Mouse (Mus musculus) embryo, embryonic 11 days (tissue): ENCODE measurements around the gene Cela3a.
"Not testable (repeated sequence)": the region's sequence is repeated elsewhere in the genome, so short reads cannot be mapped to it uniquely, and the experiment has no call there.

Experiments used
- DNase-seq: peaks from one replicate; pipeline ENCODE4 v3.0.0-alpha.2; 2015

Cela3a gene

DNA sequence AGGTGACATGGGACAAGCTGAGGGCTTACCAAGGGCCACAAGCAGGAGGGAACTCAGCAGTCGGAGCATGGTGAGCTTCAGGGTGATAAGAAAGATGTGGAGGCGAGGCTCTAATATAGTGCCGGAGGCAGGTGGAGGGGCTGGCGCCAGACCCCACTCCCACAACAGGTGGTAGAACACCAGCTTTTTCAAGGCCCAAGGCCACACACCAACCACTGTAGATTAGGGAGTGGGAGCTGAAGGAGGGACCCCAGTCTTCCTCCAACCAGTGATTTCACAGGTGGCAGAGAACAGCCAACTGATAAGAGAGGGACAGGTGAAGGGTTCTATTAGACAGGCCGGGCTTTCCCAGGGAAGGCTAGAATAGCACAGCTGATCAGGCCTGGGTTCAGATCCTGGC lies at the start of gene Cela3a:
TSS of gene Cela3a (minus strand) at position 101 of the 400 bp plus-strand sequence.
- no peak for DNase-seq

DNA sequence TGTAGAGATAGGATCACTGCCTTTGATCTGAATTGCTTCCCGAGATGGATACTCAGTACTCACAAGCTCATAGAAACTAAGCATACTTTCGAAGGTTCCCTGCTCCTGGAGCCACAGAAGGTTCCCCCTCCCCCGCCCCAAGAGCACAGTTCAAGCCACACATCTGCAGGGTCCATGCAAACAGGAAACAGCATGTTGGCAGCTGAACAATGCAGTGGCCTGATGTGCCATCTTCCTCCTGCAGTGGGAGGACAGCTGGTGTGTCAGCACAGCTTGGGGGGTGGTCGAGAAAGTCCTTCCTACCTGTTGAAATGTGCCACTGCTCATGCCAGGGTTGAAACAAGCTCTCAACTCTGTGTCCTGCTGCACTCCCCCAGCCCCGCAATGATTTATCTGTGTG lies 49.3 kb upstream of the Cela3a start:
- no peak for DNase-seq

DNA sequence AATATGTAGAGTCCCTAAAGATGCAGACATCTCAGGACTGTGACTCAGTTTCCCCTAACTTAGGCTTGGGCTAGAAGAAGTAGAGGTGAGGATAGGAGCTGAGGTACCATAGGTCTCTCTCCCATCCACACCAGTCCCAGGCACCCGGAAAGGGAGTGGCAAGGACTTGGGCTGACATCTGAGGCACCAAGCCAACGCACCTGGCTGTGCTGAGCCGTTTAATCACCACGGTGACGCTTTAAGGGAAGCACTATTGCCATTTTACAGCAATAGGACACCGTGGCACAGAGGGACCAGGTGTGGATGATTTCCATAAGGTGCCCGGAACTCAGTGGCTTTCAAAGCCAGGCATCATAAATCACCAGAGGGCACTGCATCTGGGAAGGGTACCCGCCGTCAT lies 48.7 kb upstream of the Cela3a start:
- no peak for DNase-seq

DNA sequence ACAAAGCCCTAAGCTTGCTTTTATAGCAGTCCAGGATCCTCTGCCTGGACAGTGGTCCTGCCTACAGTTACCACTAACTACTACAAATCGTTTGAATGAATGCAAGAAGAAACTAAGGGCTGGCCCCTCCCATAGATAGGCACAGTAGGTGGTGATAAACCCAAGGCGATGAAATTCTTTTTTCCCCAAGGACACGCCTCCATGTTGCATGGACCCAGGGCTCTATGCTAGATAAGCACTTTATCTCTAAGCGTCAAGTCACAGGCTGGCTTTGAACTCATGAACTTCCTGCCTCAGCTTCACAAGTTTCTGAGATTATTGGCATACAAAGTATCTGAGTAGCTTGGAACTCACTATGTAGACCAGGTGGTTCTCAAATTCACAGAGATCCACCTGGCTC lies 47.7 kb upstream of the Cela3a start:
- DNase-seq: no peak

DNA sequence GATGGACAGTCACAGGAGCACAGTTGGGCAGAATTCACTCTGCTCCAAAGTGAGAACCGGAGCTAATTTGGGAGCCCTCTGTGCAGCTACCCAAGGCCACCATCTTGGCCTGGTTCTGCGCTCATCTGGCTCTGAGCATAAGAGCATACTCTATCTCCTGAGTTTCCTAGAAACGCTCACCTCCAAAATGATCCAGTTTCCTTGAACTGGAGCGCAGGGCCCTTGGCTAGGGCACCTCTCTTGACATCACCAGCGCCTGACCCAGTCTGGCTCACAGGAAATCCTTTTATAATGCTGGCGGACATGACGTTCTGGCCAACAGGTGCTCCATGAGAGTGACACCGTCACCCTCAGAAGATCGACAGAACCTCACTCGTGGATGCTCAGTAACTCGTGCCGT lies 47.0 kb upstream of the Cela3a start:
- no peak for DNase-seq

DNA sequence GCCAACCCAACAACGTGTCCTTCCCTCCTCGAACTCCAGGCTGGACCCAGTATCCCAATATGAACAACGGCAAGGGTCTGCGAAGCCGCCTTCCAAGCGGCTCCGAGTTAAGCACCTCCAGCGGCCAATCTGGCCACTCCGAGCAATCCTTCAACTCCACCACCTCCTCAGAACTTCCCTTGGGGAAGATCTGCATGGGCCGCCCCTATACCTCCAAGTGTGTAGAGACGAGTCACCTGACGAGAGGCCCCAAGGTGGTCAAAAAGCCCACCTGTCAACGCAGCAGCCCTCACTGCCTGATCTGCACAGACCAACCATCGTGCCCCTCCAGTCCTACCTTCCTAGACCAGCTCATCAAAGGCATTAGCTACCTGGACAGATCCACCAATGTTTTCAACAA lies 45.0 kb upstream of the Cela3a start:
- no peak for DNase-seq

DNA sequence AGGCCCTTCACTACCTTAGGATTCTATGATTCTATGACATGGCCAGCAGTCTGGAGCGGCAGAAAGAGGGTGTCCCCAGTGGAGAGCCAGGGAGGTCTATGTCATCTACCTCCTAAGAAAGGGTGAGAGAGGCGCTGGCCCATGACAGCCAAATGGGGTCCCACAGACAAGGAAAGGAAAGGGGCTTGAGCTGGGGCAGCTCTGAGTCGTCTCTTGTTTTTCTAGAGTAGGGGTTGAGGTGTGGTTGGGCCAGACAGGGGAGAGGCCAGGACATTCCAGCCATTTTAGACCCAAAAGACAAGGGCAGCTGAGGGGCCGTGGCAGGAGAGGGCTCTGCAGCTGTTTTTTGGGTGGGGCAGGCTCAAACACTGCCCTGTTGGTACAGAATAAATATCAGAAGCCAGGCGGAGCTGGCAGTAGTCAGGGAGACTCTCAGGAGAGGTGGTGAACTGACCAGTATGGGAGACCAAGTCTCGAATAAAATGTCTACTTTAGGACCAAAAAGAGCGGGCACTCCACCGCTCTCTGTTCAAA lies 43.7 kb upstream of the Cela3a start, which contains the start of gene 1700013G24Rik:
TSS of gene 1700013G24Rik (plus strand) at position 51 of the 534 bp plus-strand sequence.
- no peak for DNase-seq

DNA sequence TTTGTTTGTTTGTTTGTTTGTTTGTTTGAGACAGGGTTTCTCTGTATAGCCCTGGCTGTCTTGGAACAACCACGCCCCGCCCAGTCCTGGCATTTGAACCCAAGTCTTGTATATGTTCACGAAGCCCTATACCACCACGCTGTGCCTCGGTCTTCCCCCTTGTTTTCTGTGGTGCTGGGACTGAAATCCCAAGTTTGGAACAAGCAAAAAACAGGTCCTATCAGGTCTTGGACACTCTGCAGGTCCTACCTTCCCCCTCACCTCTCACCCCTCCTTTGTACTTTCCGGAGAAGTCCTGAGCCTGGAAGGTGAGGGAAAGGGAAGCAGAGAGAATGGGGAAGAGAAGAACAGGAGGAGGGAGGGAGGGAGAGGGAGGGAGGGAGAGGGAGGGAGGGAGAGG lies 42.6 kb upstream of the Cela3a start:
- no peak for DNase-seq

DNA sequence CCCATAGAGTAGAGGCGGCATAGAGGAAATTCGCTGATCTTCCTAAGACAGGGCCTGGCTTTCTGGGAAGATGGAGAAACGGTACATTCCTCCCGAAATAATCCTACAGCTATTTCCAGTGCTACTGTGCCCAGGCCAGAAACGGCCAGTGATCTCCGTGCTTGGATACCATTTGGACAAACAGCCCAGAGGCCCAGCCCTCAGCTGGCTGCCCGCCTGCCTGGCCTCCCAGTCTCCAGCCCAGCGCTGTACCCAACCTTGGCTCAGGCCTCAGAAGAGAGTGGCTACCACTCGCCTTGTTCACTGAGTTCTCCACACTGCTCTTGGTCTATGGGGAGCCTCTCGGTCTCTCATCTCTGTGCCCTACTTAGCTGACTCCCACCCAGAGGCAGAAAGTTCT lies 40.1 kb upstream of the Cela3a start:
- no peak for DNase-seq

DNA sequence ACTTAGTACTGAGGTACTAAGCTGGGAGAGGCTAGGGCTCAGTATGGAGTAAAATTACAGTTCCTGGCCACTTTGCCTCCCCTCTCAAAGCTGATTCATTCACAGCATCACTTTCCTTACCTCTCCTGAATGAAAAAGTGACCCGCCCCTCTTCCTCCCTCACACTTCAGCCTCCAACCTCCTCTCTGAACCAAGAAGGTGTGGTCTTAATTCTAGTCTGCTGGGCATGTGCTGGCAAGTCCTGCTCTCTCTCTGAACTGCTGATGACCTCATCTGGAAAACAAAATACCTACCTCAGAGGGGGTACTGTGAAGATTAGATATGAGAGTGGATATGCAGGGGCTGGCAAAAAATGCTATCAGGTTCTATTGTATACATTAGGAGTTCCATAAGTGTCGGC lies 39.5 kb upstream of the Cela3a start:
- no peak for DNase-seq

DNA sequence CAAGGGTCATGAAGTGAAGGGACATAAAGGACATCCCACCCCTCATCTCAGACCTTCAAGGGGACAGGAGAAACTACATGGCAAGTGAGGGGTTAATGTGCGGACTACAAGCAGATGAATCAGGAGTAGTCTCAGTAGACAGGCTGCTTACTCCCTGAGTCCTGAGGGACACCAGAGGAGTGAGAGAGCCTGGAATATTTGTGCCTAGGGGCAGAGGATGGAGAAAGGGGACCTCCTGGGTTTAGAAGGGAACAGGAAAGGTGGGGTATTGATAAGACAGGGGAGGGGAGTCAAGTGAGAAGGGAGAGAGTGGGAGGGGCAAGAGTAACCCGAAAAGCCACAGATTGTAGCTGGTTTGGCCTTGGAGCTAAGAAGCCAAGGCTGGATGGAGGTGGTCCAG lies 39.0 kb upstream of the Cela3a start:
- no peak for DNase-seq

DNA sequence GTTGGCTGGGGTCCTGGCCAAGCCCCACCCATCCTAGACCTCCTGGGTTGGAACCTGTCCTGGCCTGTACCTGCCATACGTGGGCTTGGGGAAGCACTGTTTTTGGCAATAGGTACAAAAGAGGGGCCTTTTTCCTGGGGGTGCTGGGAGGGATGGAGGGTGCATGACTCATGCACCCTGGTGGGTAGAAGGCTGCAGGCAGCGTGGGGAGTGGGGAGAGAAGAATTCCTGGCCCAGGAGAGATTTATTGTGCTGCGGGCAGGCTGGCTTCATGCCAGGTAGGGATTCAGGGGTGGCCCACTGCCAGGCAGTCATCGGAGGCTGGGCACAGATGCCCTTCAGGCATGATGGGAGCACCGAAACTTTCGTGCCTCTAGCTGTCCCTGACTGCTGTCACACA lies 38.6 kb upstream of the Cela3a start:
- DNase-seq: no peak

DNA sequence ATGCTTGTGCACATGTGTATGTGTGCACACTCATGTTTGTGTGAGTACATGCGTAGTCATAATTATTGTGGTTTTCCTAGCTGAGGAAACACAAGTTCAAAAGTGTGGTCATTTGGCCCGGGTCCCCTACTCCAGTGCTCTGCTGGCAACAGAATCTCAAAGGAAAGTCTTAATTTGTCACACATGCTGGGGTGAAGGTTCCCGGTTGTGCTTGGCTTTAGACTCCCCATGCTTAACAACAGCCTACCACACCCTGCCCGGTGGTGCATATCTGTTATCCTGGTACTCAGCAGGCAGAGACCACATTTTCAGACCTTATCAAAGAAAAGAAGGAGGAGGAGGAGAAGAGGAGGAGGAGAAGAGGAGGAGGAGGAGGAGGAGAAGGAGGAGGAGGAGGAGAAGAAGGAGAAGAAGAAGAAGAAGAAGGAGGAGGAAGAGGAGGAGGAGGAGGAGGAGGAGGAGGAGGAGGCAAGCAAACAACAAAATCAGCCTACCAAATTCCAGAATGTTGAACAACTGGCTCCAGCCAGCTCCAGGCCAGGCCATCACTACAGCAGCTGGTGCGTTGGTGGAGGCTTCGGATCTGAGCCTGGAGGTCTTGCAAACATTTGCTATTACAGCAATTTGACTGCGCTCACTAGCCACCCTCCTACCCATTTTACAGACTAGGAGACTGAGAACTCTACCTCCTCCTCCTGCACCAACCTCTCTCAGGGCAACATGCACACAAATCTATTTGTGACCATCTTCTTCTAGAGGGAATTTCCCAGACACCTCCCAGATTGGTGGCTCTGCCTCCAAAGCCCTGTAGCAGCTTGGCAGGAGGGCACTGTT lies 38.0 kb upstream of the Cela3a start:
- no peak for DNase-seq

DNA sequence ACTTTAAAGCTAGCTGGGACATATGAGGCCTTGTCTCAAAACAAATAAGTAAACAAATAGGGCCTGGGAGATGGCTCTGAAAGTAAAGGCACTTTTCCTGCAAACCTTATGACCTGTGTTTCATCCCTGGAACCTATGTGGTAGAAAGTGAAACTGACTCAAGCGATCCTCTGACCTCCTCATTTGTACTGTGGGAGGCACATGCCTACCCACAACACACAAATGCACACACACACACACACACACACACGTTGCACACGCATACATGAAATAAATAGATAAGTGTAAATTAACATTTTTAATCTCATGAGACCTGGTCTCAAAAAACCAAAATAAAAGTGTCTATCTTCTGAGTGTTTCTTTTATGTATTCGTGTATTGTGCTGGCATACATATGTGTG lies 36.3 kb upstream of the Cela3a start:
- DNase-seq: no peak

DNA sequence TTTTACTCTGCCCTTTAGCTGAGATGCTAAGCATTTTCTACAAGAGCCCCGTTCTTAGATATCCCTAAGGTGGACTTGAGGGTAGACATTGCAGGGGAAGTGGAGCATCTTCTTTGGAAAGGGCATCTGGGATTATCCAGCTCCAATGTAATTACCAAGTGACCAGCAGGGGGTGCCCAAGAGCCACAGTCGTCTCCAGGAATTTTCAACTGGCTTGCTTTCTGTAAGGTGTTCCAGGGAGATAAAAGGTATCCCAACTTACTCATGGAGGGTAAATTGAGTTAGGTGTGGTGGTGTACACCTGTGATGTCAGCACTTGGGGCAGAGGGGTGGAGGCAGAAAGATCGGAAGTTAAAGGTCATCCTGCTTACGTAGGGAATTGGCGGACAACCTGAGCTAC lies 34.0 kb upstream of the Cela3a start:
- DNase-seq: peak; percentile 76

DNA sequence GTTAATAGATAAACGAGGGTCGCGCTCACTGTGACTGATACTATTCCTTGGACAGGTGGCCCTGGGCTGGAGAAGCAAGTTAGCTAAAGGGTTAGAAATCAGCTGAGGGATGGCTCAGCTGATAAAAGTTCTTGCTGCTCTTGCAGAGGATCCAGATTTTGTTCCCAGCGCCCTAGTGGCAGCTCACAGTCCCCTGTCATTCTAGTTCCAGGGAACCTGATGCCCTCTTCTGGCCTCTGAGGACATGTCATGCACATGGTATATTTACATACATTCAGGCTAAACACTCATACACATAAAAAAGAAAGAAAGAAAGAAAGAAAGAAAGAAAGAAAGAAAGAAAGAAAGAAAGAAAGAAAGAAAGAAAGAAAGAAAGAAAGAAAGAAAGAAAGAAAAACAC lies 31.7 kb upstream of the Cela3a start:
- no peak for DNase-seq

DNA sequence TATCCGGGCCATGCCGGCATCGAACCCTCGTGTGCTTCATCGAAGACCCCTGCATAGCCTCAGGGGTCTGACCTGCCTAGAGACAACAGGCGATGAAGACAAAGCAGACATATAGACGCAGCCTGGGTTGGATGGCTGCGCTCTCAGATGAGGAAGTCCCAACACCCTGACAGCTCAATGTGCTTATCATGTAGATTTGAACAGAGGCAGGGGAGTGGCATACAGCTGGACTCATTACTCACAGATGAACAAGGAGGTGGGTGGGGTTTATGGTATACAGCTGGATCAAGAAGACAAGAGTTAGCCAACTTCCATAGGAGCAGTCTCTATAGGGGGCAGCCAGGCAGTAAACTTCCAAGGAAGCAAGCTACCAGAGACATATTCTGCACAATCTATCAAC lies 29.3 kb upstream of the Cela3a start:
- DNase-seq: no peak

DNA sequence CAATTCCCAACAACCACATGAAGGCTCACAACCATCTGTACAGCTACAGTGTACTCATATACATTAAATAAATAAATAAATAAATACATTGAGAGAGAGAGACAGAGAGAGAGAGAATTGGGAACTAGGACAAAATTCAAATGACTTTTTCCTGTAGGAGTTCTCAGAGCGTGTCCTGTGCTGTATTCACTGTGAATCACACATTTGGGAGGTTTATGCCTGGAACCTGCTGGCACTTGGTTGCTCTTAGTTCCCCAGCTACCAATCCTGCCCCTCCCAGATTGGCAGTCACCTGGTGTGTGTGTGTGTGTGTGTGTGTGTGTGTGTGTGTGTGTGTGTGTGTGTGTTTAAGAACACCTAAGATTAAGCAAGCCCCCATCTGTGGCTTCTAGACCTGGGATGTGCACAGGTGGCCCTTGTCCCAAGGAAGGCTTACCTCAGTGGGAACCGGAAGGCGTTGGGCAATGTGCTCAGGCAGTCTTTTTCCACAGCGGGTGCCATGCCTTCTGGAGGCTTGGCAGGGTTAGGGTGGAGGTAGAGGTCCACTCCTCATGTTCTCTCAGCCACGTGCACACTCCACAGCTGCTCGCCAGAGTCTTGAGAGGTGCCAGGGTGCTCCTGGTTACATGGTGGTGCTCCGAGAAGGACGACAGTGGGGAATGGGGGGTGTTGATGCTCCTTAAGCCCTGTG lies 27.5 kb upstream of the Cela3a start:
- no peak for DNase-seq

DNA sequence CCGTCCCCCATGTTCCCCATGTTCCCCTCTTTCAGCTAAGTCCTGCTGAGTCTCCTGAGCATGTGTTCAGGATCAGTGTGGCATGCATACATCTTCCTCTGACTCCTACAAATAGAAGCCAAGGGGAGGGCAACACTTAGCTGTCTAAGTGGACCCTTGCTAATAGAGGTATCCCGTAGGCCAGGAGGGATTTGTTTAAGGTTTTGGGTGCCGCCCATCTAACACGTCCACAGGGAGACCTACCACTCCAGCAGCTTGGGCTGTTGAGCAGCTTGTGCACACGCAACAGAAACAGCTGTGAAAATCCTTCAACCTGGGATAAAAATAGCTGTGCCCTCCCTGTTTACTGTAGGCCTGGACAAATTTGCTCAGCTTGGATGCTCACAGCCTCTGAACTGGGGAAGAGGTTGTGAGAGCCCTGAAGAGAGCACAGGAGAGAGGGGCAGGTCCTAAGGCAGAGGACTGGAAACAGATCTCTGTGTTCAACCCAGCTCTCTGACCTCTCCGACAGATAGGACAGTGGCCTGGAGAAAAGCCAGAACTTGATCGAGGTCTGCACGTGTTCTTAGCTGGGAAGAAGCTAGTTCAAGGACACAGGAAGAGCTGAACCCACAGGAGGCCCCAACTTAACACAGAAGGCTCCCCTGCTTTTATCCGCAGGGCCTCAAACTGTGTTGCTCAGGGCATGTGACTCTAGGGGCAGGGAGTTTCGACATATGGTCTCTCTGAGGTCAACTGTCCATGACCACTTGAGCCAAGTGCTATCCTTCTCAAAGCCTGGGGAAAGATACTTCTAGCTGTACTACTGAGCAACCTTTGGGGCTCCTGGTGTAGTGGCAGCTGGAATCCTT lies 23.3 kb upstream of the Cela3a start:
- DNase-seq: not testable (repeated sequence)

DNA sequence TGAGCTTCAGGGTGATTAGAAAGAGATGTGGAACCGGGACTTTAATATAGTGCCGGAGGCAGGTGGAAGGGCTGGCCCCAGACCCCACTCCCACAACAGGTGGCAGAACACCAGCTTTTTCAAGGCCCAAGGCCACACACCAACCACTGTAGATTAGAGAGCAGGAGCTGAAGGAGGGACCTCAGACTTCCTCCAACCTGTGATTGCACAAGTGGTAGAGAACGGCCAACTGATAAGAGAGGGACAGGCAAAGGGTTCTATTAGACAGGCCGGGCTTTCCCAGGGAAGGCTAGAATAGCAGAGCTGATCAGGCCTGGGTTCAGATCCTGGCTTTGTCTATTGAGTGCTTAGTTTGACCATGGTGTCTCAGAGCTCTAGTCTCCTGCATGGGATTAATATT lies 20.9 kb upstream of the Cela3a start, which contains the start of gene Cela3b:
TSS of gene Cela3b (minus strand) at position 39 of the 400 bp plus-strand sequence.
- no peak for DNase-seq

DNA sequence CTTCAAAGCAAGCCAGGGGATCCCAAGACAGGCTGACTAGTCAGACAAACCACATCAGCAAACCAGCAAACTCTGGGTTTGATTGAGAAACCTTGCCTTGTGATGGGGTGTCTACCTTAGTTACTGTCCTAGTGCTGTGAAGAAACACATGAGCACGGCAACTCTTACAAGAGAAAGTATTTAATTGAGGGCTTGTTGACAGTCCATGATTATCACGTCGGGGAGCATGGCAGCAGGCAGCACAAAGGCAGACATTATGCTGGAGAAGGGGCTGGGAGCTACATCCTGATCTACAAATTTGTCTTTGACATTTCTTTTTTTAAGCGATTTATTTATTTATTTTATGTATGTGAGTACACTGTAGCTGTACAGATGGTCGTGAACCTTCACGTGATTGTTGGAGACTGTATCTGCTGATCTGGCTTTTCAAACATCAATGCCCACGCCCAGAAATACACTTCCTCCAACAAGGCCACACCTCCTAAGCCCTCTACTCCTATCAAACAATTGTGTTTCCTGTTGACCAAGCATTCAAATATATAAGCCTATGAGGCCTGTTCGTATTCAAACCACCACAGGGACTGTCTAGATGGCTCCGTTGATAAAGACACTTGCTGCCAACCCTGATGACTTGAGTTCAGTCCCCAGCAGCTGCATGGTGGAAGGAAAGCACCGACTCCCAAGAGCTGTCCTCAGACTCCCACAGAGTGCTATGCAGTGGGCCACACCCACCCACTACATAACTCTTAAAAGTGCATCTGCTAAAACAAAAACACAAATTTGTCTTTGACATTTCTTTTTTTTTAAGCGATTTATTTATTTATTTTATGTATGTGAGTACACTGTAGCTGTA lies 8.3 kb upstream of the Cela3a start:
- no peak for DNase-seq

DNA sequence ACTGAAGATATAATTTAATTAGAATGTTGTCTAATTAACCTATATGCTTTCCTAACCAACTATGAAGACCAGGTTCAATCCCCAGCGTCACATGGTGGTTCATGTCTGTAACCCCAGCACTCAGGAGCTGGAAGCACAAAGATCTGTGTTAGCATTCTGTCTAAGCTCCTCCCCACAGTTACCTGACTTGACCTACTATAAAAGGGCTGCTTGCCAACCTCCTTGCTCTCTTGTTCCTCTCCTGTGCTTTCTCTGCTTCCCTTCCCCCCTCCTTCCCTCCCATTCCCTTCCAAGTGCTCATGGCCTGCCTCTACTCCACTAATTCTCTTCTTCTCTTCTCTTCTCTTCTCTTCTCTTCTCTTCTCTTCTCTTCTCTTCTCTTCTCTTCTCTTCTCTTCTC lies 5.3 kb upstream of the Cela3a start:
- no peak for DNase-seq
